Mouse (Mus musculus): ENCODE data around the gene Rtl8a. TPM values are rescaled to one million over a fixed set of nuclear protein-coding genes. Genes with fewer than 3 reads are reported as not detected.
"Not testable (repeated sequence)": the region's sequence is repeated elsewhere in the genome, so short reads cannot be mapped to it uniquely, and the experiment has no call there.

The Rtl8a gene
- total and polyA plus RNA-seq, 2 experiments = 3.1 to 39.2 TPM

GRCm38 (mm10) chrX:53610571-53610970, 32.9 kb downstream of the Rtl8a start:
- Histone ChIP-seq H3K27me3 (ENCODE audit: control insufficient read depth, insufficient read depth, low read length) (no peaks in the 10 kb centered on the region), H3K79me2 (ENCODE audit: control insufficient read depth, insufficient read depth, low read length) (no peaks in the 10 kb centered on the region), H3K36me3 (ENCODE audit: control insufficient read depth, insufficient read depth, low read length) (no peaks in the 10 kb centered on the region), H3K4me3 (ENCODE audit: insufficient read depth, low read depth, low read length) (no peak overlapping the region), H3K27ac (replicated peaks; ENCODE audit: insufficient read depth, low read depth, low read length) (no peak overlapping the region), H3K4me1 (ENCODE audit: control insufficient read depth, insufficient read depth, low read length) (no peaks in the 10 kb centered on the region), H3K9ac (ENCODE audit: low read depth, low read length) (no peak overlapping the region)
- DNase-seq (ENCODE audit: extremely low read depth, low read depth, low spot score) = peak; percentile 40
- TF ChIP-seq POLR2A (IDR thresholded peaks at IDR 0.05; ENCODE audit: extremely low read depth, insufficient read depth, low read length) (no peak), CTCF (IDR thresholded peaks at IDR 0.05; ENCODE audit: low read depth, low read length) (peak; percentile 42)
- 0% methylated on average over 3 of the region's 3 CpGs for WGBS

DNA sequence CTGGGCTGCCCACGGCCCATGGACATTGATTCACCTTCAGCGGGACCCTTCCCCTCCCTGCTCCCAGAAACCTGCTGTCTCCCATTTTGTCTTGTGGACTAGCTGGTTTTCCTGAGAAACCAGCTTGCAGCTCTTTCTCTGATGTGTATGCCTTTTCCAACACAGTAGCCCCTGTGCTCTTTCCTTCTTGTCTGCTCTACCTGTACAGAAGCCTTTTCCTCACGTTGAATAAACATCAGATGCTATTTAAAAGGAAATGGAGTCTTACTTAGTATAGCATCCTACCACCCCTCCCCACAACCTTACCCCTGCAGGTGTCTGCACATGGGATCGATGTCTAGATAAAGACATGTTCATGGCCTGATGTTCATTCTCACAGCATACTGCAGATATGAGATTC, 34.6 kb downstream of the Rtl8a start, which contains the start of gene Gm14597:
TSS of gene Gm14597 (minus strand) at position 101 of the 400 bp plus-strand sequence.
- Histone ChIP-seq H3K27ac (replicated peaks; ENCODE audit: insufficient read depth, low read depth, low read length) (0 out of 2 replicates have a peak within 1 kb of the TSS, but pooled peaks have one; percentile 5), H3K4me3 (ENCODE audit: insufficient read depth, low read depth, low read length) (peak within 1 kb of the TSS; percentile 44), H3K9ac (ENCODE audit: low read depth, low read length) (peak within 1 kb of the TSS; percentile 5)
- H3K36me3 ChIP-seq (ENCODE audit: control insufficient read depth, insufficient read depth, low read length); H3K27me3 ChIP-seq (ENCODE audit: control insufficient read depth, insufficient read depth, low read length); DNase-seq (ENCODE audit: extremely low read depth, low read depth, low spot score); H3K79me2 ChIP-seq (ENCODE audit: control insufficient read depth, insufficient read depth, low read length); H3K4me1 ChIP-seq (ENCODE audit: control insufficient read depth, insufficient read depth, low read length): not testable (repeated sequence)
- whole genome bisulfite sequencing = 78% methylated on average over 3 of the region's 4 CpGs

DNA sequence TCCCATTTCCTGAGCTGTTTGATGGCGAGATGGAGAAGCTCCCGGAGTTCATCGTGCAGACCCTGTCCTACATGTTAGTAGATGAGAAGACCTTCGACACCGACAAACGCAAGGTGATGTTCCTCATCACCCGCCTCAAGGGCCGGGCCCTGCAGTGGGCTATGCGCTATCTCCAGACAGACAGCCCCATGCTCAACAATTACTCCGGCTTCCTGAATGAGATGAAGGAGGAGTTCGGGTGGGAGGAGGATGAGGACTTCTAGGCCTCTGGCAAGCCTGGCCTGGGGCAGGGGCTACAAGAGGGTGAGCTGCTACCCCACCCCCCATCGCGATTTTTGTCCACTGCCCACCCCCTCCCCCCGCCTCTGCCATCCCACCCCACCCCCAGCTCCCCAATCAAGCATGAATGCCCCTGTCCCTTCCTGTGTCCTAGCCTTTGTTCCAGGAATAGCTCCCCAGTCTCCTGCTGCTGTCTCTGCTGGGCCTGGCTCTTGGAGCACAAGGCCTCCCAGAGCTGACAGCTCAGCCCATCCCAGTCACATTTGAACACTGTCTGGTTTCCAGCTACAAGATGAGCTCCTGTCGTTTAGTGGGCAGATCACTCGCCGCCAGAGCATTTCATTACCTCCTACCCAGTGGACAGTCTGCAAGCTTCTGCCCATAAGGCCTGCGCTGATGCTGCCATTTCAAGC, 35.2 kb downstream of the Rtl8a start:
- peak overlapping the region; percentile 5 for H3K9ac ChIP-seq (ENCODE audit: low read depth, low read length)
- no peak for DNase-seq (ENCODE audit: extremely low read depth, low read depth, low spot score)
- 20% methylated on average over 15 of the region's 18 CpGs for WGBS

DNA sequence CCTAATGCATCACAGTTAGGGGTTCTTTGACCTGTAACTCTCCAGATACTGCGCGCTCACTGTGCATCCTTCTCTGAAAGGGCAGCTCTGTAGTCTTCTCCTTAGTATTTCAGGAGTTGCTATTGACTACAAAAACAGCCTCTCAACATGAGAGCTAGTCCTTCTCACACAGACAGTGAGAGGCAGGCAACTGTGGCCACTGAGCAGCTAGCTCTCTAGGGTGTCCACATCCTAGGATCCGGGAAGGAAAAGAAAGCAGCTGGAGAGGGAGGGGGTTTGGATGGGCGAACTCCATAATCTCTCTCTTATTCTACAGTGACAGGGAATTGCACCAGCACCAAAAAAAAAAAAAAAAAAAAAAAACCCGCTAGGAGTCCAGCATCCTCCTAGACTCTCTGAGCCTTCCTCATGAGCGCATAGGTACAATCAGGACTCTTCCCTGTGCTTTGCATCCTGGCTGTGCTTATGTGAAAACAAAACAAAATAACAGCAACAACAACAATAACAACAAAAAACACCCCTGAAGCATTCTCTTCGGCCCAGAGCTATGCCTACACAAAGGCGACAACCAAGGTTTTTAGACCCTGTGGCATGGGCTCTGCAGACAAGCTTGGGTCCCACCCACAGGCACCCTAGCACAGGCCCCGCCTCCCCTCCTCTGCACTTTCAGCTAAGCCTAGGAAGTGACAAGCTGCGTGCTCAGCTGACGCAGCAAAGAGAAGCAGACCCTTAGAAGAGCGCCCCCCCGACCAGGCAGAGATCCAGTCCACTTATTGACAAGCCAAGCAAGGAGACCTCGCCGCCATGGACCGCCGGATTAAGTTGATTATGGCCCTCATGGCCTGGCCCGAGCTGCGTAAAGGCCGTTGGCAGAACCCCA, 36.0 kb downstream of the Rtl8a start, which contains the start of gene Rtl8c:
TSS of gene Rtl8c (plus strand) at position 791 of the 880 bp plus-strand sequence.
- peak within 1 kb of the TSS; percentile 5 for H3K9ac ChIP-seq (ENCODE audit: low read depth, low read length)
- TF ChIP-seq POLR2A (IDR thresholded peaks at IDR 0.05; ENCODE audit: extremely low read depth, insufficient read depth, low read length) (no peak), CTCF (IDR thresholded peaks at IDR 0.05; ENCODE audit: low read depth, low read length) (no peak)
- no peak for DNase-seq (ENCODE audit: extremely low read depth, low read depth, low spot score)
- H3K4me1 ChIP-seq (ENCODE audit: control insufficient read depth, insufficient read depth, low read length) = no peaks in the 10 kb centered on the region
- H3K36me3 ChIP-seq (ENCODE audit: control insufficient read depth, insufficient read depth, low read length) = no peaks in the 10 kb centered on the region
- peak within 1 kb of the TSS; percentile 44 for H3K4me3 ChIP-seq (ENCODE audit: insufficient read depth, low read depth, low read length)
- WGBS = 18% methylated on average over 19 of the region's 20 CpGs
- no peaks in the 10 kb centered on the region for H3K79me2 ChIP-seq (ENCODE audit: control insufficient read depth, insufficient read depth, low read length)
- H3K27ac ChIP-seq (replicated peaks; ENCODE audit: insufficient read depth, low read depth, low read length) = 0 out of 2 replicates have a peak within 1 kb of the TSS, but pooled peaks have one; percentile 5
- H3K27me3 ChIP-seq (ENCODE audit: control insufficient read depth, insufficient read depth, low read length) = no peaks in the 10 kb centered on the region

More for the DNA sequence above, 35.2 kb downstream of the Rtl8a start:
- Histone ChIP-seq H3K4me1 (ENCODE audit: control insufficient read depth, insufficient read depth, low read length) (no peaks in the 10 kb centered on the region), H3K4me3 (ENCODE audit: insufficient read depth, low read depth, low read length) (peak overlapping the region; percentile 44), H3K79me2 (ENCODE audit: control insufficient read depth, insufficient read depth, low read length) (no peaks in the 10 kb centered on the region), H3K36me3 (ENCODE audit: control insufficient read depth, insufficient read depth, low read length) (no peaks in the 10 kb centered on the region), H3K27me3 (ENCODE audit: control insufficient read depth, insufficient read depth, low read length) (no peaks in the 10 kb centered on the region), H3K27ac (replicated peaks; ENCODE audit: insufficient read depth, low read depth, low read length) (0 out of 2 replicates have a peak overlapping the region, but pooled peaks have one; percentile 5)
- TF ChIP-seq CTCF (IDR thresholded peaks at IDR 0.05; ENCODE audit: low read depth, low read length) (no peak), POLR2A (IDR thresholded peaks at IDR 0.05; ENCODE audit: extremely low read depth, insufficient read depth, low read length) (no peak)

- H3K36me3 ChIP-seq (ENCODE audit: control insufficient read depth, insufficient read depth, low read length); H3K79me2 ChIP-seq (ENCODE audit: control insufficient read depth, insufficient read depth, low read length); H3K27me3 ChIP-seq (ENCODE audit: control insufficient read depth, insufficient read depth, low read length); H3K27ac ChIP-seq (replicated peaks; ENCODE audit: insufficient read depth, low read depth, low read length); DNase-seq (ENCODE audit: extremely low read depth, low read depth, low spot score); H3K4me1 ChIP-seq (ENCODE audit: control insufficient read depth, insufficient read depth, low read length); H3K9ac ChIP-seq (ENCODE audit: low read depth, low read length); H3K4me3 ChIP-seq (ENCODE audit: insufficient read depth, low read depth, low read length): not testable (repeated sequence)
- WGBS = 35% methylated on average over 1 of the region's 1 CpGs
These were observed 37.3 kb downstream of the Rtl8a start for GRCm38 (mm10) chrX:53606176-53606575.

DNA sequence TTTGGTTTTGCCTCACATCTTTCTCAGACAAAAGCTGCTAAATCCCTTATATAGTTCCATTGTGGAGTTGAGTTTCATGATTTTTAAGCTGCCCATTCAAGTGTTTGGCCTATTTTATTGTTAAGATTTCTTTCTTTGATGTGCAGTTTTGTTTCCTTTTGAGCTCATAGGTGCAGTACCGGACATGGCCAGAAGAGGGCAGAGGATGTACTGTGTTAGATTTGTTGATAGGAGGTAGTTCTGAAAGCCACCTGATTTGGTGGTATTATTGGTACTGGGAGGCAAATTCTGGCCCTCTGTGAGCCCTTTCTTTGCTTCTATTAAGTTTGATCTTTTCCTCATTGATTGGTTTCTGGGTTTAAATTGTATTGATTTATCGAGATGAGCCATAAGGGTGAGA, 43.5 kb downstream of the Rtl8a start:
- H3K36me3 ChIP-seq (ENCODE audit: control insufficient read depth, insufficient read depth, low read length); DNase-seq (ENCODE audit: extremely low read depth, low read depth, low spot score); H3K9ac ChIP-seq (ENCODE audit: low read depth, low read length); H3K27me3 ChIP-seq (ENCODE audit: control insufficient read depth, insufficient read depth, low read length); H3K79me2 ChIP-seq (ENCODE audit: control insufficient read depth, insufficient read depth, low read length); H3K4me1 ChIP-seq (ENCODE audit: control insufficient read depth, insufficient read depth, low read length); H3K4me3 ChIP-seq (ENCODE audit: insufficient read depth, low read depth, low read length); H3K27ac ChIP-seq (replicated peaks; ENCODE audit: insufficient read depth, low read depth, low read length): not testable (repeated sequence)
- 30% methylated on average over 2 of the region's 2 CpGs for WGBS

Other genes with a start within 250 kb of the Rtl8a start
- gene Etd, start 208.8 kb downstream of the Rtl8a start, total RNA-seq (2014; rRNA removed) = not detected in 2 replicates
- not detected in 2 replicates for gene Etd, start 208.8 kb downstream of the Rtl8a start, polyA plus RNA-seq (2012; rRNA removed)
- not detected in 2 replicates for gene Rtl8c, start 35.6 kb downstream of the Rtl8a start, total RNA-seq (2014; rRNA removed)
- gene Rtl8c, start 35.6 kb downstream of the Rtl8a start, polyA plus RNA-seq (2012; rRNA removed) = 1.5 and 2.2 TPM in 2 replicates
- not detected in 2 replicates for gene Gm14597, start 34.7 kb downstream of the Rtl8a start, total RNA-seq (2014; rRNA removed)
- not detected in 2 replicates for gene Gm14597, start 34.7 kb downstream of the Rtl8a start, polyA plus RNA-seq (2012; rRNA removed)
- gene Rtl8b, start 26.7 kb upstream of the Rtl8a start, total RNA-seq (2014; rRNA removed) = 3.8 and 6.7 TPM in 2 replicates
- gene Rtl8b, start 26.7 kb upstream of the Rtl8a start, polyA plus RNA-seq (2012; rRNA removed) = 23.2 and 27.2 TPM in 2 replicates
- not detected in 2 replicates for gene 4930502E18Rik, start 81.1 kb upstream of the Rtl8a start, total RNA-seq (2014; rRNA removed)
- not detected in 2 replicates for gene 4930502E18Rik, start 81.1 kb upstream of the Rtl8a start, polyA plus RNA-seq (2012; rRNA removed)
- not detected in 2 replicates for gene 1700013H16Rik, start 114.1 kb upstream of the Rtl8a start, total RNA-seq (2014; rRNA removed)
- not detected in 2 replicates for gene 1700013H16Rik, start 114.1 kb upstream of the Rtl8a start, polyA plus RNA-seq (2012; rRNA removed)
- gene Zfp36l3, start 132.7 kb upstream of the Rtl8a start, total RNA-seq (2014; rRNA removed) = not detected in 2 replicates
- gene Zfp36l3, start 132.7 kb upstream of the Rtl8a start, polyA plus RNA-seq (2012; rRNA removed) = not detected in 2 replicates
- gene Xlr, start 154.0 kb upstream of the Rtl8a start, total RNA-seq (2014; rRNA removed) = 0.83 and 1.0 TPM in 2 replicates
- gene Xlr, start 154.0 kb upstream of the Rtl8a start, polyA plus RNA-seq (2012; rRNA removed) = not detected in 2 replicates

Data from liver, adult 2 months (tissue).